ENCODE assay signal across 20 mouse cellular contexts in the genomic region with DNA sequence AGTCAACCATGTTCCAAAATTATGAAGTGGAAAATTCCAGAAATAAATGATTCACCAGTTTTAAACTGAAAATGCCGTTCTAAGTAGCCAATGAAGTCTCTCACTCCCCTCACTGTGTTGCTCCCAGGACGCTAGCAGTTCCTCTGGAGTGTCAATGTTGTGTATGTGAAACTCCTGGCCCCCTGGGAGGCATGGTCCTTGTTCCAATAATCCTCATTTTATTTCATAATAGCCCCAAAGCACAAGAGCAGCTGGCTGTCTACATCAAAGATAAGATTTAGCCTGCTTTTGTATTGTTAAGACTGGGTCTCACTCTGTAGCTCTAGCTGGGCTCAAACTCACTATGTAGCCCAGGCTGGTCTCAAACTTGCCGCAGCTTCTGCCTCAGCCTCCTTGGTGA. TPM values are rescaled to one million over a fixed set of nuclear protein-coding genes. Genes with fewer than 3 reads are reported as not detected.
A peak's percentile ranks its signal among the peaks of the same experiment; 100 is the strongest.
DNase-seq lines count a peak whose midpoint lies in the region; TF ChIP-seq lines count a peak whose summit lies in the region.
"Had no signal": no experiment of that assay in that cellular context is flagged by ENCODE, and none has a peak within 500 bp of the region (broad histone marks: within the 10 kb centered on the region; RNA-seq: fewer than 3 reads in every experiment).

No protein-coding gene starts in this region.

- no peaks in the 10 kb centered on the region for H3K9me3 ChIP-seq in heart, embryonic 10.5 days
- H3K9me3 ChIP-seq: forebrain, embryonic 10.5 days; forebrain, embryonic 13.5 days; heart, embryonic 13.5 days; hindbrain, embryonic 13.5 days had no signal

- TF ChIP-seq CTCF in heart, adult 2 months (IDR thresholded peaks at IDR 0.05): no peak
- no peak for TF ChIP-seq CTCF in testis, adult 2 months (IDR thresholded peaks at IDR 0.05; ENCODE audit: control insufficient read depth, insufficient read depth, insufficient replicate concordance, low read depth, low read length)

- H3K27me3 ChIP-seq in heart, embryonic 10.5 days (ENCODE audit: insufficient read depth, poor library complexity, severe bottlenecking): no peaks in the 10 kb centered on the region
- no peaks in the 10 kb centered on the region for H3K27me3 ChIP-seq in heart, adult 2 months (ENCODE audit: control insufficient read depth, insufficient read depth, low read length)
- no peaks in the 10 kb centered on the region for H3K27me3 ChIP-seq in testis, adult 2 months (ENCODE audit: control insufficient read depth, insufficient read depth, low read length)
- H3K27me3 ChIP-seq: heart, embryonic 13.5 days; hindbrain, embryonic 13.5 days had no signal

- H3K4me1 ChIP-seq in heart, embryonic 10.5 days: peaks cover 7% of the 10 kb centered on the region; the same call in 1 of the 2 replicates
- H3K4me1 ChIP-seq in heart, adult 2 months (ENCODE audit: control insufficient read depth, insufficient read depth, low read length): peaks cover 3% of the 10 kb centered on the region
- H3K4me1 ChIP-seq in testis, adult 2 months (ENCODE audit: control insufficient read depth, insufficient read depth, low read length): peaks cover 3% of the 10 kb centered on the region; the same call in 1 of the 2 replicates

- DNase-seq in cerebellum, adult 11-12 months: peak; percentile 11
- DNase-seq in cerebellum, postnatal 4 days (ENCODE audit: low spot score in 2 of 2): no peak
- DNase-seq in cerebellum, postnatal 14 days: peak; percentile 5 to 18
- no peak for DNase-seq in cerebellum, adult 8-10 months
- DNase-seq in heart, embryonic 10.5 days (ENCODE audit: low spot score): peak; percentile 56
- no peak for DNase-seq in heart, adult 2 months
- no peak for DNase-seq in testis, postnatal 14 days (ENCODE audit: low spot score)
- DNase-seq: adrenal gland, postnatal 10 days; adrenal gland, postnatal 36 days; cerebellum, adult 18-20 months; cerebellum, postnatal 36 days; gastrocnemius, postnatal 14 days; heart, postnatal 14 days; kidney, adult 18-20 months; kidney, adult 9 months had no signal

- intact Hi-C loops in heart, adult 2 months (cut with DNase I): loop anchor here (1.0 to 5.0 kb wide), 5 partner anchors 21 to 147 kb away; partner anchors contain the start of genes Fgfr1op2, Ints13, Med21 and Tm7sf3

- H3K9ac ChIP-seq in heart, adult 2 months (ENCODE audit: low read depth, low read length): no peak overlapping the region
- H3K9ac ChIP-seq: forebrain, embryonic 13.5 days; hindbrain, embryonic 13.5 days had no signal

- no peak overlapping the region for H3K4me3 ChIP-seq in heart, embryonic 10.5 days
- H3K4me3 ChIP-seq in heart, adult 2 months: no peak overlapping the region
- H3K4me3 ChIP-seq in testis, adult 2 months (ENCODE audit: control insufficient read depth, low read depth, low read length): peak overlapping the region; percentile 92

- no peak for TF ChIP-seq EP300 in heart, adult 2 months (IDR thresholded peaks at IDR 0.05; ENCODE audit: insufficient read depth, low read depth, low read length)

- peaks cover 2% of the 10 kb centered on the region; the same call in 1 of the 2 replicates for H3K36me3 ChIP-seq in heart, embryonic 10.5 days
- peaks cover 15% of the 10 kb centered on the region for H3K36me3 ChIP-seq in heart, adult 2 months (ENCODE audit: control insufficient read depth, insufficient read depth, low read length)
- H3K36me3 ChIP-seq in testis, adult 2 months (ENCODE audit: control insufficient read depth, insufficient read depth, low read length): no peaks in the 10 kb centered on the region
- H3K36me3 ChIP-seq: forebrain, embryonic 10.5 days; hindbrain, embryonic 13.5 days had no signal

- WGBS in heart, embryonic 10.5 days: 97% methylated on average over 3 of the region's 3 CpGs
- WGBS in heart, adult 2 months: 86% methylated on average over 3 of the region's 3 CpGs

- H3K27ac ChIP-seq in heart, embryonic 10.5 days: no peak overlapping the region
- no peak overlapping the region; the same call in 1 of the 2 replicates for H3K27ac ChIP-seq in heart, adult 2 months
- peak overlapping the region; percentile 96 for H3K27ac ChIP-seq in testis, adult 2 months (ENCODE audit: control insufficient read depth, insufficient read depth, low read depth, low read length)
- H3K27ac ChIP-seq: forebrain, embryonic 13.5 days had no signal

- peaks cover 3% of the 10 kb centered on the region; the same call in 1 of the 2 replicates for H3K79me2 ChIP-seq in heart, adult 2 months (replicated peaks; ENCODE audit: control insufficient read depth, insufficient read depth, low read length)

- TF ChIP-seq POLR2A in heart, adult 2 months (IDR thresholded peaks at IDR 0.05; ENCODE audit: insufficient read depth, low read depth, low read length): no peak
- TF ChIP-seq POLR2A in testis, adult 2 months (IDR thresholded peaks at IDR 0.05; ENCODE audit: control insufficient read depth, low read depth, low read length): no peak

RNA-seq across cellular contexts. Expression of gene Stk38l, which starts 1.0 kb away (rescaled TPM):
- polyA plus RNA-seq in heart, embryonic 10.5 days (2016; fragmentation: Nextera tagmentation; extraction: Ambion mirVana): 31.7 and 40.6 TPM in 2 replicates
- total RNA-seq in heart, adult 2 months (2021): 10 to 100 TPM; 13.9 to 14.4 TPM
- polyA plus RNA-seq in heart, adult 2 months (2012; rRNA removed): 3.1 and 8.0 TPM in 2 replicates
- 2.7 and 3.8 TPM in 2 replicates for polyA plus RNA-seq in testis, adult 2 months (2012; rRNA removed)

Comparison
In these comparisons a context has a peak if more than half of its experiments do, and no peak if none do; other contexts are left out.
1. DNase-seq: peak in cerebellum, adult 11-12 months (single experiment), cerebellum, postnatal 14 days (2 of 2) and heart, embryonic 10.5 days (single experiment); none in cerebellum, postnatal 4 days (0 of 2), cerebellum, adult 8-10 months (single experiment), heart, adult 2 months (0 of 2) and testis, postnatal 14 days (single experiment).